Mouse (Mus musculus) embryonic facial prominence, embryonic 15.5 days (tissue): ENCODE measurements around the gene Kalrn. TPM values are rescaled to one million over a fixed set of nuclear protein-coding genes. Genes with fewer than 3 reads are reported as not detected.

Source experiments
- ATAC-seq: fragments of 200-750 bp; cut with Nextera tagmentation; 2 replicates; pipeline ENCODE4 v1.8.0; 2017; ENCODE audit warnings: low read depth, moderate TSS enrichment; ENCODE audit not compliant: insufficient number of reproducible peaks, low FRiP score, low TSS enrichment
- H3K27ac ChIP-seq: fragments of 300-500 bp; sonication (generic); replicated peaks from 2 replicates; pipeline ENCODE4 v1.5.1; 2015; ENCODE audit warnings: mild to moderate bottlenecking, inconsistent platforms
- H3K27me3 ChIP-seq: fragments of 300-500 bp; sonication (generic); 2 replicates; pipeline ENCODE4 v1.6.1; 2015; ENCODE audit warnings: inconsistent platforms
- H3K36me3 ChIP-seq: fragments of 300-500 bp; sonication (generic); 2 replicates; pipeline ENCODE4 v1.6.1; 2015; ENCODE audit warnings: mild to moderate bottlenecking, inconsistent platforms
- H3K4me1 ChIP-seq: fragments of 300-500 bp; sonication (generic); 2 replicates; pipeline ENCODE4 v1.6.1; 2015; ENCODE audit warnings: inconsistent platforms
- H3K4me2 ChIP-seq: fragments of 300-500 bp; sonication (generic); replicated peaks from 2 replicates; pipeline ENCODE4 v1.6.1; 2015; ENCODE audit warnings: mild to moderate bottlenecking, inconsistent platforms
- H3K4me3 ChIP-seq: fragments of 300-500 bp; sonication (generic); replicated peaks from 2 replicates; pipeline ENCODE4 v1.5.1; 2015; ENCODE audit warnings: mild to moderate bottlenecking, inconsistent platforms
- H3K9ac ChIP-seq: fragments of 300-500 bp; sonication (generic); 2 replicates; pipeline ENCODE4 v1.6.1; 2015; ENCODE audit warnings: inconsistent platforms
- H3K9me3 ChIP-seq: fragments of 300-500 bp; sonication (generic); replicated peaks from 2 replicates; pipeline ENCODE4 v1.6.1; 2016; ENCODE audit warnings: inconsistent platforms
- WGBS: fragments of 180-500 bp; shearing (Covaris S2); methylation state at CpG from one replicate; pipeline ENCODE4 v1.1.7; 2015; 5-methylcytosine and 5-hydroxymethylcytosine counted together
- polyA plus RNA-seq: library from polyadenylated mRNA; unstranded; fragments of >200 nt; fragmentation: Nextera tagmentation; extraction: Ambion mirVana; gene quantifications from 2 replicates; pipeline ENCODE4 v1.2.1, GENCODE M21; 2015

The Kalrn gene
- polyA plus RNA-seq, 1 experiment from 2014 or later = 14.3 TPM

GRCm38 (mm10) chr16:34579671-34580326, 6.5 kb upstream of the Kalrn start:
- no peak overlapping the region for H3K9ac ChIP-seq
- no peak overlapping the region for H3K4me2 ChIP-seq
- no peaks in the 10 kb centered on the region for H3K36me3 ChIP-seq
- 95% methylated on average over 4 of the region's 4 CpGs for WGBS
- no peaks in the 10 kb centered on the region for H3K9me3 ChIP-seq
- no peak for ATAC-seq
- H3K27me3 ChIP-seq = no peaks in the 10 kb centered on the region
- no peaks in the 10 kb centered on the region for H3K4me1 ChIP-seq
- no peak overlapping the region for H3K27ac ChIP-seq
- no peak overlapping the region for H3K4me3 ChIP-seq

GRCm38 (mm10) chr16:34573856-34574491, 642 bp upstream of the Kalrn start:
- Histone ChIP-seq H3K36me3 (no peaks in the 10 kb centered on the region), H3K27ac (peak overlapping the region; percentile 93), H3K9ac (peak overlapping the region; percentile 93), H3K27me3 (no peaks in the 10 kb centered on the region), H3K4me3 (peak overlapping the region; percentile 84), H3K9me3 (no peaks in the 10 kb centered on the region), H3K4me2 (peak overlapping the region; percentile 90), H3K4me1 (peaks cover 19% of the 10 kb centered on the region)
- ATAC-seq = peak; percentile 74
- 2% methylated on average over 25 of the region's 42 CpGs for WGBS

GRCm38 (mm10) chr16:34572406-34573150, 754 bp downstream of the Kalrn start:
- WGBS = 0% methylated on average over 57 of the region's 61 CpGs

GRCm38 (mm10) chr16:34571931-34572405, 1.4 kb downstream of the Kalrn start:
- H3K9me3 ChIP-seq = no peaks in the 10 kb centered on the region
- H3K4me1 ChIP-seq = peaks cover 19% of the 10 kb centered on the region
- no peak overlapping the region for H3K27ac ChIP-seq
- H3K4me2 ChIP-seq = peak overlapping the region; percentile 90
- 0 out of 2 replicates have a peak overlapping the region, but pooled peaks have one; percentile 93 for H3K9ac ChIP-seq
- no peaks in the 10 kb centered on the region for H3K36me3 ChIP-seq
- peak overlapping the region; percentile 84 for H3K4me3 ChIP-seq
- no peaks in the 10 kb centered on the region for H3K27me3 ChIP-seq
- ATAC-seq = no peak
- 2% methylated on average over 10 of the region's 10 CpGs for WGBS

More at GRCm38 (mm10) chr16:34572406-34573150, 754 bp downstream of the Kalrn start:
- peak overlapping the region; percentile 90 for H3K4me2 ChIP-seq
- H3K4me3 ChIP-seq = peak overlapping the region; percentile 84
- no peaks in the 10 kb centered on the region for H3K36me3 ChIP-seq
- H3K27ac ChIP-seq = peak overlapping the region; percentile 93
- H3K9ac ChIP-seq = peak overlapping the region; percentile 93
- H3K9me3 ChIP-seq = no peaks in the 10 kb centered on the region
- H3K4me1 ChIP-seq = peaks cover 19% of the 10 kb centered on the region
- ATAC-seq = no peak
- no peaks in the 10 kb centered on the region for H3K27me3 ChIP-seq

DNA sequence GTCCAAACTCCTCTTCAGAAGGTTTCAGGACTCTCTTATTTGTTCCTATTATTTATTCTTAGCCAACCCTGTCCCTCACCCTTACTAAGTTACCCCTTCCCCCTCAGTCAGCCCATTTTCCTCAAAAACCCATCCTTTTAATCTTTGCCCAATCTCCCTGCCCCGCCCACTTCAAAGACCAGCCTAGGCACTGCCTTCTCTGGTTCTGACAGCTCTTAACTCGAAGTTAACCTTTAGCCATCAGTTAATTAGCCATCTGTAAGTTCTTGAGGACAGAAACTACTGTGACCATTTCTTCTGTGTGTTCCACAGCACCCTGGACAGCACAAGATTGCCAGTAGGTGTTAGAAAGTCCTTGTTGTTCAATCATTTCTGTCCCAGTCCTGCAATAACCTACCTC, 3.4 kb downstream of the Kalrn start:
- no peak for ATAC-seq
- H3K4me1 ChIP-seq = peaks cover 19% of the 10 kb centered on the region
- no peaks in the 10 kb centered on the region for H3K27me3 ChIP-seq
- H3K27ac ChIP-seq = no peak overlapping the region
- no peak overlapping the region for H3K9ac ChIP-seq
- H3K36me3 ChIP-seq = no peaks in the 10 kb centered on the region
- no peak overlapping the region for H3K4me3 ChIP-seq
- 54% methylated on average over 2 of the region's 2 CpGs for WGBS
- H3K9me3 ChIP-seq = no peaks in the 10 kb centered on the region
- H3K4me2 ChIP-seq = no peak overlapping the region

- Histone ChIP-seq H3K9ac (no peak overlapping the region), H3K36me3 (no peaks in the 10 kb centered on the region), H3K9me3 (no peaks in the 10 kb centered on the region), H3K4me2 (no peak overlapping the region), H3K27me3 (no peaks in the 10 kb centered on the region), H3K27ac (no peak overlapping the region), H3K4me1 (peaks cover 20% of the 10 kb centered on the region), H3K4me3 (no peak overlapping the region)
- WGBS = 75% methylated on average over 6 of the region's 6 CpGs
- no peak for ATAC-seq
These were observed 4.5 kb downstream of the Kalrn start for GRCm38 (mm10) chr16:34568831-34569230.

DNA sequence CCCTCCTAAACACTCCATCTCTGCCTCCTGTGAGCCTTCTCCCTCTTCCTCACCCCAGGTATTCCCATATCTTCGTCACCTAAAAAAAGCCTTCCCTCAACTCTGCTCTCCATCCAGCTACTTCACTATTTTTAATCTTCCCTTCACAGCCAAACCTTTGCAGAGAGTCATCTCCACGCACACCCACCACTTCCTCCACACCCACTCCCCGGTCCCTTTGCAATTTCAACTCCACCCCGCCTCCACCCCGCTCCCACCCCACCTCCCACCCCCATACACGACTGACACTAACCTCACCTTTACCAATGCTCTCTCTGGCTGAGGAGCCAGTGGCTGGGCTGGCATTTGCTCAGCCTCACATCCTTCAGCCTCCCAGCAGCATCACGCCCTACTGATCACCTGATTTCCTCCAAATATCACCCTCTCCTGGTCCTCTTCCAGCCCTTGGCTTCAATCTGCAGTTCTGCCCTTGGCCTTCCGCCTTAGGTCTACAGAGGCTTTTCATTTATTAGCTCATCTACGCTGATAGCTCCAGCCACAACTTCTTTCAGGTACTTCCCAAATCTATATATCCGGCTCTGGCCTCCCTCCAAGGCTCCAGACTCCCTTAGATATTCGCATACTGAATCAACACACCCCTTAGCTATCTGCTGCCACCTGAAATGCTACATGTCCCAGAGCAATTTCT, 9.6 kb downstream of the Kalrn start:
- WGBS = 79% methylated on average over 11 of the region's 11 CpGs
- Histone ChIP-seq H3K4me2 (no peak overlapping the region), H3K27me3 (no peaks in the 10 kb centered on the region), H3K27ac (no peak overlapping the region), H3K4me1 (peaks cover 21% of the 10 kb centered on the region), H3K9ac (no peak overlapping the region), H3K9me3 (no peaks in the 10 kb centered on the region), H3K36me3 (no peaks in the 10 kb centered on the region), H3K4me3 (no peak overlapping the region)
- no peak for ATAC-seq

GRCm38 (mm10) chr16:34561734-34562135, 11.6 kb downstream of the Kalrn start:
- no peak for ATAC-seq
- 35% methylated on average over 5 of the region's 5 CpGs for WGBS
- H3K27me3 ChIP-seq = no peaks in the 10 kb centered on the region
- no peak overlapping the region for H3K4me2 ChIP-seq
- H3K9me3 ChIP-seq = no peaks in the 10 kb centered on the region
- no peaks in the 10 kb centered on the region for H3K36me3 ChIP-seq
- no peak overlapping the region for H3K4me3 ChIP-seq
- peaks cover 30% of the 10 kb centered on the region for H3K4me1 ChIP-seq
- no peak overlapping the region for H3K9ac ChIP-seq
- no peak overlapping the region for H3K27ac ChIP-seq

- WGBS = 71% methylated on average over 5 of the region's 5 CpGs
- H3K4me1 ChIP-seq = peaks cover 30% of the 10 kb centered on the region
- H3K27ac ChIP-seq = no peak overlapping the region
These were observed 12.5 kb downstream of the Kalrn start for GRCm38 (mm10) chr16:34560814-34561213.

GRCm38 (mm10) chr16:34560411-34560810, 12.9 kb downstream of the Kalrn start:
- H3K27me3 ChIP-seq = no peaks in the 10 kb centered on the region
- H3K4me1 ChIP-seq = peaks cover 30% of the 10 kb centered on the region
- no peak overlapping the region for H3K4me2 ChIP-seq
- no peaks in the 10 kb centered on the region for H3K36me3 ChIP-seq
- no peak overlapping the region for H3K9ac ChIP-seq
- ATAC-seq = no peak
- no peaks in the 10 kb centered on the region for H3K9me3 ChIP-seq
- 78% methylated on average over 2 of the region's 2 CpGs for WGBS
- H3K27ac ChIP-seq = no peak overlapping the region
- no peak overlapping the region for H3K4me3 ChIP-seq

More at GRCm38 (mm10) chr16:34560814-34561213, 12.5 kb downstream of the Kalrn start:
- H3K9ac ChIP-seq = no peak overlapping the region
- H3K36me3 ChIP-seq = no peaks in the 10 kb centered on the region
- H3K27me3 ChIP-seq = no peaks in the 10 kb centered on the region
- ATAC-seq = no peak
- H3K9me3 ChIP-seq = no peaks in the 10 kb centered on the region
- no peak overlapping the region for H3K4me3 ChIP-seq
- no peak overlapping the region for H3K4me2 ChIP-seq

DNA sequence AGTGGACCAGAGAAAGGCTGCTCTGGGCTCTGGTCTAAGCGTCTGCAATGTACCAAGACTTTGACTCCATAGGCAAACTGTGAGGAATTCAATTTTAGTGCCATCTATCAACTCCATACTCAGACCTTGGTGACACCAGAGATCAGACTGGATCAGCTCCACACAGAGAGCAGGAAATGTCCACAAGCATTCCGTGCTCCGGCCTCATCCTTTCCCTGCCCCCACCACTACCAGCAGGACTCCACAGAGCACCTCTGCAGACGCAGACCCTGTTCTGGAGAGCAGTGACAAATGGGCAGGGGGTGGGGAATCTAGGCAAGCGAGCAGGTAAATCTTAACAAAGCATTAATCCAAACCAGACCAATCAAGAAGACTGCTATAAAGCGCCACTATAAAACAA, 15.4 kb downstream of the Kalrn start:
- H3K4me1 ChIP-seq = peaks cover 19% of the 10 kb centered on the region
- WGBS = 59% methylated on average over 6 of the region's 6 CpGs
- ATAC-seq = no peak
- H3K27ac ChIP-seq = no peak overlapping the region
- no peak overlapping the region for H3K4me3 ChIP-seq
- no peaks in the 10 kb centered on the region for H3K36me3 ChIP-seq
- H3K9me3 ChIP-seq = no peaks in the 10 kb centered on the region
- no peak overlapping the region for H3K9ac ChIP-seq
- H3K4me2 ChIP-seq = no peak overlapping the region
- H3K27me3 ChIP-seq = no peaks in the 10 kb centered on the region
